Mouse (Mus musculus) T-cell, adult 66 days (primary cell): ENCODE measurements around the gene Naa35. TPM values are rescaled to one million over a fixed set of nuclear protein-coding genes. Genes with fewer than 3 reads are reported as not detected.

Experiments used
- total RNA-seq, 2 experiments: library from RNA; stranded (reverse); gene quantifications; 3 replicates in 1 of 2; 4 replicates in 1 of 2; pipeline ENCODE4 v1.2.4; 2023

Gene Naa35
- 10 to 100 TPM; 72.1 to 72.2 TPM for total RNA-seq

GRCm38 (mm10) chr13:59584947-59585647 is at the start of gene Naa35, which contains the start of gene Agtpbp1:
Gene Naa35 (plus strand): TSS chr13:59585259.
Gene Agtpbp1 (minus strand): TSS chr13:59585227.

DNA sequence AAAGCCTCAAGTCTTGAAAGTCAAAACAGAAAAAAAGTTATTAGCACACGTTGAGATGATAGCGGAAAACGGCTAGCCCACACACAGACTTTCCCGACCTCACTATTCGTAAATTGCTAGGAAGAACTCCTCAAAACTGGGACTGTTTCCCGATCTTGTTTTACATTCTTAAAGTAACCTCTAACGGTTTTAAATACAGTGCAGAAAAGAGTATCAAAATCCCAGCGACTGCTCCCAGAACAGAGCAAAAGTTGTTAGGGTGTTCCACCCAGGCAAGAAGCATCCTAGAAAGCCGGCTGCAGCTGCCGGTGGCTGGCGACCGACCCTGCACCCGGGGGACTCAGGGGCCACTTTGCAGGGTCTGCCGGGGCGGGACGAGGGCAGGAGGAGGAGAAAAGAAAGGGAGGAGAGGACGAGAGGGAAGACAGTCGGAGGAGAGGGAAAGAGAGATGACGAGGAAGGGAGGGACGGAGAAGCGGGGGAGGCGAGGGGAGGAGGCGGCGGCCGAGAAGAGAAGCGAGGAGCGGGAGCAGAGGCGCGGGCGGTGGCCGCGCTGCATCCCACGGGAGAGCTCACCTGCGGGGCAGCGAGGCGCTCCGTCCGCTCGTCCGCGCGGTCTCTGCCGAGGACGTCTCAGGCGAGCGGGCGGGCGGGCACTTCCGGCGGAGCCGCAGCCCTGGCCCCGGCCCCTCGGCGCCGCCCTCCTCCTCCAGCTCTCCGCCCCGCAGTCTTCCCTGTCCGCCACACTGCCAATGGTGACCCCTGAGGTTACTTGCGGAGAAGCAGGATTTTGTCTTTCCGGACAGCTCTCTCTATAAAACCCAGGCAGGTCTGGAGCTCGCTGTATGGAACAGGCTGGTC is 90.3 kb downstream of the Naa35 start, which contains the start of gene Golm1:
Gene Golm1 (minus strand): TSS at position 661 of the 861 bp plus-strand sequence.

Other genes with a start within 250 kb of the Naa35 start
- gene Agtpbp1, start within 50 bp of the Naa35 start, total RNA-seq, result 10 to 100 TPM; 44.9 to 60.6 TPM
- gene Golm1, start 90.6 kb downstream of the Naa35 start, total RNA-seq, result 10 to 100 TPM; 58.3 to 62.0 TPM
- not detected for gene 4921517D22Rik, start 108.8 kb downstream of the Naa35 start, total RNA-seq
- not detected for gene Spata31d1a, start 125.1 kb downstream of the Naa35 start, total RNA-seq
- not detected for gene Spata31d1b, start 127.0 kb downstream of the Naa35 start, total RNA-seq
- not detected for gene Spata31d1d, start 146.5 kb downstream of the Naa35 start, total RNA-seq
- under 1 TPM; 0.18 to 0.99 TPM for gene 1700014D04Rik, start 161.5 kb downstream of the Naa35 start, total RNA-seq
- gene Isca1, start 184.6 kb downstream of the Naa35 start, total RNA-seq, result 10 to 100 TPM; 70.8 to 71.3 TPM
- gene Gm49354, start 197.0 kb downstream of the Naa35 start, total RNA-seq, result not detected
- 100 to 1,000 TPM; 210 to 213 TPM for gene Tut7, start 237.9 kb downstream of the Naa35 start, total RNA-seq